ENCODE assay signal across 8 mouse cellular contexts in the genomic region with DNA sequence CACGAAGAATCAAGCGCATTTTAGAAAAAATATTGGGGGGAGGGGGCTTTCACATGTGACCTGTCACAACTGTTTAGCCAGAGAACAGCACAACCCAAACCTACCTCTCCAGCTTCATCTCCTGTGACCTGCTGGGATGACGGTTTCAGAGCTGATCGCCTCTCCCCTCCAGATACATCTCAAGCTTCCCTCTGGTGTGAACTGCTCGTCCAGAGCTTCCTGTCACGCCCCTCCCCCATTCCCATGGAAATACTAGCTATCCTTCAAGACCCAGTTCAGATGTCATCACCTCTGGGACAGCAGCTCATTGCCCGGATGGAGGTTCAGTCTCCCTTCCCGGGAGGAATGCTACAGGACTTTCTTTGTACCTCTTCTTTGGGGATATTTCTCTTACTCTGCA. TPM values are rescaled to one million over a fixed set of nuclear protein-coding genes. Genes with fewer than 3 reads are reported as not detected.
A peak's percentile ranks its signal among the peaks of the same experiment; 100 is the strongest.
DNase-seq lines count a peak whose midpoint lies in the region; ATAC-seq lines count a peak whose summit lies in the region.

No protein-coding gene starts in this region.

- H3K27ac ChIP-seq in heart, embryonic 12.5 days (ENCODE audit: poor library complexity, severe bottlenecking) = peak overlapping the region; percentile 63
- H3K27ac ChIP-seq in lung, embryonic 16.5 days (ENCODE audit: low read length) = no peak overlapping the region

- peak; percentile 57; the same call in 1 of the 2 replicates for ATAC-seq in heart, embryonic 12.5 days (ENCODE audit: insufficient number of reproducible peaks, low FRiP score)
- peak; percentile 49; the same call in 1 of the 2 replicates for ATAC-seq in lung, embryonic 16.5 days (ENCODE audit: low read depth)
- ATAC-seq in cerebellum, adult (ENCODE audit: insufficient number of reproducible peaks, low FRiP score, low TSS enrichment) = no peak

- no peaks in the 10 kb centered on the region for H3K27me3 ChIP-seq in heart, embryonic 12.5 days (replicated peaks)
- H3K27me3 ChIP-seq in lung, embryonic 16.5 days (ENCODE audit: control insufficient read depth, insufficient read depth, low read depth, low read length) = no peaks in the 10 kb centered on the region

- peak overlapping the region; percentile 37; the same call in 1 of the 2 replicates for H3K9ac ChIP-seq in heart, embryonic 12.5 days
- H3K9ac ChIP-seq in lung, embryonic 16.5 days (ENCODE audit: low read length) = no peak overlapping the region

- H3K36me3 ChIP-seq in heart, embryonic 12.5 days = peaks cover 5% of the 10 kb centered on the region; the same call in 1 of the 2 replicates
- H3K36me3 ChIP-seq in lung, embryonic 16.5 days (ENCODE audit: control insufficient read depth, insufficient read depth, low read length) = no peaks in the 10 kb centered on the region

- H3K4me3 ChIP-seq in heart, embryonic 12.5 days = peak overlapping the region; percentile 17
- H3K4me3 ChIP-seq in lung, embryonic 16.5 days (ENCODE audit: low read length) = no peak overlapping the region

- no peaks in the 10 kb centered on the region for H3K9me3 ChIP-seq in heart, embryonic 12.5 days (replicated peaks)
- no peaks in the 10 kb centered on the region for H3K9me3 ChIP-seq in lung, embryonic 16.5 days (ENCODE audit: control insufficient read depth, low read length)

- 15% methylated on average over 8 of the region's 8 CpGs for WGBS in heart, embryonic 12.5 days
- 34% methylated on average over 8 of the region's 8 CpGs for WGBS in lung, embryonic 16.5 days

- peak; percentile 95 for DNase-seq in heart, adult 11 months
- DNase-seq in heart, postnatal 25 days (ENCODE audit: low spot score) = no peak
- peak; percentile 79 for DNase-seq in ZHBTc4 (ENCODE audit: low read depth, low spot score)
- DNase-seq in layer of hippocampus, adult 9-10 months (ENCODE audit: low spot score) = no peak
- DNase-seq in layer of hippocampus, adult 18-20 months (ENCODE audit: low spot score in 2 of 2) = no peak

- H3K4me2 ChIP-seq in heart, embryonic 12.5 days = peak overlapping the region; percentile 58
- H3K4me2 ChIP-seq in lung, embryonic 16.5 days (ENCODE audit: low read depth, low read length) = peak overlapping the region; percentile 6

- peaks cover 17% of the 10 kb centered on the region for H3K4me1 ChIP-seq in heart, embryonic 12.5 days (replicated peaks)
- peaks cover 9% of the 10 kb centered on the region; the same call in 1 of the 2 replicates for H3K4me1 ChIP-seq in lung, embryonic 16.5 days (replicated peaks; ENCODE audit: control insufficient read depth, insufficient read depth, low read length)

- intact Hi-C loops in heart, postnatal 25 days (cut with DNase I) = no loop called here

RNA-seq across cellular contexts. Expression of gene Uchl4, which starts 5.7 kb away (rescaled TPM):
- total RNA-seq in heart, postnatal 25 days (2021) = 1 to 10 TPM; 1.7 to 2.0 TPM
- polyA plus RNA-seq in heart, embryonic 12.5 days (2016; fragmentation: Nextera tagmentation; extraction: Ambion mirVana) = 2.7 and 2.8 TPM in 2 replicates
- 1.4 and 3.9 TPM in 2 replicates for polyA plus RNA-seq in lung, embryonic 16.5 days (2015; fragmentation: Nextera tagmentation; extraction: Ambion mirVana)
- total RNA-seq in layer of hippocampus, adult 18-20 months (2021) = 1 to 10 TPM; 2.4 to 2.9 TPM

RNA-seq across cellular contexts. Expression of gene Map2k1, which starts 12.8 kb away (rescaled TPM):
- total RNA-seq in heart, postnatal 25 days (2021) = 10 to 100 TPM; 49.6 to 55.2 TPM
- 99.7 and 100 TPM in 2 replicates for polyA plus RNA-seq in heart, embryonic 12.5 days (2016; fragmentation: Nextera tagmentation; extraction: Ambion mirVana)
- 66.5 and 66.7 TPM in 2 replicates for polyA plus RNA-seq in lung, embryonic 16.5 days (2015; fragmentation: Nextera tagmentation; extraction: Ambion mirVana)
- 100 to 1,000 TPM; 354 to 355 TPM for total RNA-seq in layer of hippocampus, adult 18-20 months (2021)

RNA-seq across cellular contexts. Expression of gene Tipin, which starts 40.7 kb away (rescaled TPM):
- 10 to 100 TPM in 1 of 2 experiments, 1 to 10 TPM in 1; 10.0 to 10.8 TPM for total RNA-seq in heart, postnatal 25 days (2021)
- polyA plus RNA-seq in heart, embryonic 12.5 days (2016; fragmentation: Nextera tagmentation; extraction: Ambion mirVana) = 130 and 133 TPM in 2 replicates
- polyA plus RNA-seq in lung, embryonic 16.5 days (2015; fragmentation: Nextera tagmentation; extraction: Ambion mirVana) = 206 and 224 TPM in 2 replicates
- 10 to 100 TPM; 11.8 to 15.2 TPM for total RNA-seq in layer of hippocampus, adult 18-20 months (2021)

Comparison
In these comparisons a context has a peak if more than half of its experiments do, and no peak if none do; other contexts are left out.
1. DNase-seq: peak in heart, adult 11 months (single experiment) and ZHBTc4 (single experiment); none in heart, postnatal 25 days (single experiment), layer of hippocampus, adult 9-10 months (single experiment) and layer of hippocampus, adult 18-20 months (0 of 2).
2. RNA of gene Map2k1, which starts 12.8 kb away (total RNA-seq): 354 to 355 TPM in layer of hippocampus, adult 18-20 months; 49.6 to 55.2 TPM in heart, postnatal 25 days; every median in the first group is over 4 times any median in the second.